Mouse (Mus musculus) kidney, postnatal 0 days (tissue): Measurements from ENCODE around the gene Tmem199. TPM values are rescaled to one million over a fixed set of nuclear protein-coding genes. Genes with fewer than 3 reads are reported as not detected.
A peak's percentile ranks its signal among the peaks of the same experiment; 100 is the strongest.

Experiments used
- ATAC-seq: fragments of 200-750 bp; cut with Nextera tagmentation; replicated peaks from 2 replicates; pipeline ENCODE4 v1.8.0; 2017; ENCODE audit warnings: low read depth, moderate number of reproducible peaks, moderate TSS enrichment, moderate library complexity; ENCODE audit not compliant: low FRiP score
- DNase-seq: peaks from one replicate; pipeline ENCODE4 v3.0.0-alpha.2; 2016; ENCODE audit warnings: low spot score
- H3K27ac ChIP-seq: fragments of 300-500 bp; sonication (generic); 2 replicates; pipeline ENCODE4 v1.5.1; 2014; ENCODE audit warnings: mild to moderate bottlenecking
- H3K27me3 ChIP-seq: fragments of 300-500 bp; sonication (generic); 2 replicates; pipeline ENCODE4 v1.6.1; 2014; ENCODE audit warnings: low read length, mixed read lengths; ENCODE audit not compliant: insufficient read depth
- H3K36me3 ChIP-seq: fragments of 300-500 bp; sonication (generic); 2 replicates; pipeline ENCODE4 v1.6.1; 2014; ENCODE audit warnings: low read length, mixed read lengths; ENCODE audit not compliant: insufficient read depth
- H3K4me1 ChIP-seq: fragments of 300-500 bp; sonication (generic); replicated peaks from 2 replicates; pipeline ENCODE4 v1.6.1; 2014; ENCODE audit warnings: antibody characterized with exemption, low read length, mixed read lengths; ENCODE audit not compliant: insufficient read depth
- H3K4me2 ChIP-seq: fragments of 300-500 bp; sonication (generic); 2 replicates; pipeline ENCODE4 v1.6.1; 2014; ENCODE audit warnings: mild to moderate bottlenecking, low read length, moderate library complexity, mixed read lengths
- H3K4me3 ChIP-seq: fragments of 300-500 bp; sonication (generic); replicated peaks from 2 replicates; pipeline ENCODE4 v1.5.1; 2014; ENCODE audit warnings: low read depth, low read length
- H3K9ac ChIP-seq: fragments of 300-500 bp; sonication (generic); 2 replicates; pipeline ENCODE4 v1.6.1; 2014; ENCODE audit warnings: low read depth, low read length
- H3K9me3 ChIP-seq: fragments of 300-500 bp; sonication (generic); replicated peaks from 2 replicates; pipeline ENCODE4 v1.6.1; 2016; ENCODE audit warnings: low read length, inconsistent platforms, mixed read lengths
- CTCF ChIP-seq: IDR thresholded peaks from 2 replicates; pipeline ENCODE4 v1.5.1; 2016; ENCODE audit warnings: antibody characterized with exemption, low read depth, mild to moderate bottlenecking, moderate library complexity
- WGBS: fragments of 180-500 bp; shearing (Covaris S2); extraction: QIAGEN DNeasy Blood & Tissue Kit; methylation state at CpG from one replicate; pipeline ENCODE4 v1.1.7; 2014; 5-methylcytosine and 5-hydroxymethylcytosine counted together
- polyA plus RNA-seq: library from polyadenylated mRNA; unstranded; fragments of >200 nt; fragmentation: Nextera tagmentation; extraction: Ambion mirVana; gene quantifications from 2 replicates; pipeline ENCODE4 v1.2.1, GENCODE M21; 2015

The Tmem199 gene
- polyA plus RNA-seq, 1 experiment from 2014 or later, result 56.0 TPM

DNA sequence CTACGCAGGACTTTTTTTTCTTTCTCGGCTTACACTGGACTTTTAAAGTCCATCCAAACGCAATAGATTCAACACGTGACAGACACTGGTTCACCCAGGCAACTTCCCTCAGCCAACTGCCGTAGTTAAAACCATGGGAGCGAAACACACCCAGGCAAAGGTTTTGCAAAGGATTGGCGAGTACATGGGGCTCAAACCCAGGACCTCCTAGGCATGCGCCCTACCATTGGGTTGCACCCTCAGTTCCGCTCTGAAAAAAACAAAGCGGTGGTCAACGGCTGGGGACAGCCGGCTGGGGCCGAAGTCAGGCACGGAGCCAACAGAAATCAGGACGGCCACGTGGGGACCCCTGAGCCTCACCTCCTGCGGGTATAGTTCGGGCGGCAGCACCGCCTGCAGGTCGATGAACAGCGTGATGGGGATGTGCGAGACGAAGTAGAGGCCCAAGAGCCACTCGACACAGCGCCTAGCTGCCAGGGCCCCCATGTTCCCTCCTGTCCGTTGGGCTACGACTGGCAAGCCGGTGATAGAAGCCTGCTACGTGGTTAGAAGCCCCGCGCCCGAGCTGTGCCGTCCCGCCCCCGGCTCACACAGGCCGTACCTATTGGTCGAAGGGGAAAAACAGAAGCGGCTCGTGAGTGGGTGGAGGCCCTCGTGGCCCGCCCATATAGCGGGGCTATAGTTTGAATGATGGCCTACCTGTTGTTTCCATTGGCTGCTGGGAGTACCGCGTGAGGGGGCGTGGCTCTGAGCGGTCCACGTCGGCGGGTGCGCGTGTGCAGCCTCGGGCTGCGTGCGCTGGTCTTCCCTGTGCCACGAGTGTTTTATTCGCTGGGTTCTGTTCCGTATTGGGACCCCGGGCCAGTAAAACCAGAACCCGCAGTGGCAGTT lies 38.4 kb upstream of the Tmem199 start, which contains the start of gene Tmem97:
Gene Tmem97, minus strand, starts transcription at position 610 of the 891 bp plus-strand sequence.
- no peaks in the 10 kb centered on the region for H3K27me3 ChIP-seq
- no peaks in the 10 kb centered on the region for H3K36me3 ChIP-seq
- DNase-seq, result peak; percentile 100
- peak within 1 kb of the TSS; percentile 74 for H3K27ac ChIP-seq
- peak within 1 kb of the TSS; percentile 53 for H3K4me3 ChIP-seq
- H3K4me1 ChIP-seq, result peaks cover 9% of the 10 kb centered on the region; the same call in 1 of the 2 replicates
- WGBS, result under 1% methylated on average over 60 of the region's 60 CpGs
- H3K4me2 ChIP-seq, result peak within 1 kb of the TSS; percentile 83
- H3K9me3 ChIP-seq, result no peaks in the 10 kb centered on the region
- peak within 1 kb of the TSS; percentile 57 for H3K9ac ChIP-seq
- ATAC-seq, result peak; percentile 99
- TF ChIP-seq CTCF, result peak; percentile 45

DNA sequence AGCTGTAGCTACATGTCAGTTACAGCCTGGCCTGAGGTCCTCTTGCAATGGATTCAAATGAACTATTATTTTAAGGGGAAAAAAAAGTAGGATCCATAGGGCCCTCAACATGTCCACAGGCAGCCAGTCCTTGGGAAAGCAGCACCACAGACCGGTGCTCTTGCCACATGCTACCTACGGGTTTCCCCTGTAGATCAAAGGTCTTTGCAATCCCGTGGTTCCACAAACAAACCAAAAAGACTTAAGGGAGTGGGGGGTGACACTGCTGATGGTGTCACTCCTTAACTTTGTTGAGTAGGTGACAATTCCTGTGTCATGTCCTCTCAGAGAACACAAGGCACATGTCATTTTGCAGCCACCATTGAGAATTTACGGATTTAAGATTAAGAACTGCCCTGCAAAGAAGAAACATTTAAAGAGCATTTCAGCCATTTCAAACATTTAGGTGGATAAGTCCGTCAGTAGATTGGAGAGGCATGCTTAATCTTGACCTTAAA lies 37.6 kb upstream of the Tmem199 start:
- 5% methylated on average over 5 of the region's 5 CpGs for WGBS
- H3K36me3 ChIP-seq, result no peaks in the 10 kb centered on the region
- DNase-seq, result no peak
- no peak overlapping the region for H3K27ac ChIP-seq
- H3K27me3 ChIP-seq, result no peaks in the 10 kb centered on the region
- H3K4me1 ChIP-seq, result peaks cover 9% of the 10 kb centered on the region; the same call in 1 of the 2 replicates
- no peaks in the 10 kb centered on the region for H3K9me3 ChIP-seq
- ATAC-seq, result no peak
- H3K9ac ChIP-seq, result no peak overlapping the region; the same call in 1 of the 2 replicates
- H3K4me3 ChIP-seq, result peak overlapping the region; percentile 53
- peak overlapping the region; percentile 83 for H3K4me2 ChIP-seq
- no peak for TF ChIP-seq CTCF

DNA sequence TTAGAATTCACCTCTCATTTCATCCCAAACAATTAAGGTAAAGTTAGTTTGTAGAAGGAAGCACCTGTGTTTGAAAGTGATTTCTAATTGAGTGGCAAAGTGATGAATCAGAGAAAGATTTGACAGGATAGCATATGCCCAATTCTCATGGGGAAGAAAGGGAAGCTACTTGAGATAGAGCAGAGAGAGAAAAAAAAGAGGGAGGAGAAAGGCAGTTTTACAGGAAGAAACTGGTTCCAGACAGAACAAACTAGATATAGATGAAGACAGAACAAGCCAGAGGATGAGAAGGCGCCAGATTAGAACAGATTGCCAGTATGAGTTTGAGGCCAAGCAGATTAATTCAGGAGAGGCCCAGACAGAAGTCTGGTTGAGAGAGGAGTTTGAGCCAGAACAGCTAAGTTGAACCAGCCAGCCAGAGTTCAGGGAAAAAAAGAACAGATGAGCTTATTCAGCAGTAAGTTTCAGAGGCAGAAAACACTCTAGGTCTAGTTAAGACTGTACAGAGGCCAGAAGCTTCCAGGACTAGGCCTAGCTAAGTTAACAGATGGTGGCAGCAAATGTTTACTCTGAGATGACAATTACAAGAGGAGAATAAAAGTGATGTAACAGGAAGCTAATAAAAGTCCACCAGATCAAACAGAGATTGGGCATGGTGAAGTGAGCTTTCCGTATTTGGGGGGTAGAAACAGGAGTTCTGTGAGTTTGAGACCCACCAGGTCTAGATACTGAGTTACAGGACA lies 35.9 kb upstream of the Tmem199 start:
- Histone ChIP-seq H3K9ac (no peak overlapping the region), H3K4me2 (no peak overlapping the region), H3K36me3 (peaks cover 6% of the 10 kb centered on the region; the same call in 1 of the 2 replicates), H3K27me3 (no peaks in the 10 kb centered on the region), H3K27ac (no peak overlapping the region), H3K4me3 (no peak overlapping the region), H3K9me3 (no peaks in the 10 kb centered on the region), H3K4me1 (peaks cover 9% of the 10 kb centered on the region; the same call in 1 of the 2 replicates)
- DNase-seq (no peak), ATAC-seq (no peak)
- no peak for TF ChIP-seq CTCF
- 83% methylated on average over 2 of the region's 2 CpGs for WGBS

DNA sequence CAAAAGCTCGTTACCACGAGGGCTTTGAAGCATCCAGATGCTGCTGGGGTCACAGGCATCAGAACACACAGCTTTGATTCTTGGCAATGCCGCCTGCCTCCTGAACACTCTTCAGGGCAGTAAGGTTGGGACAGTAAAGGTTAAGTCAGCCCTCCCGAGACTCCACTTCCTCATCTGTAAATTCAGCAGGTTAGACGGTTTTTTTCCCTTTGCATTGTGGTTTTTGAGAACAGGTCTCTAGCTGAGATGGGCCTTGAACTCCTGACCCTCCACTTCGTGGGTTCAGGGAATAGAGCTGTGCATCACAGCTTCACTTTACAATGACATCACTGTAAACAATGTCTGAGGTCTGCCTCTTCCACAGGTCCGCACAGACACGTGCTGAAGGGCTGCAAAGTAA lies 33.2 kb upstream of the Tmem199 start:
- ATAC-seq (no peak), DNase-seq (no peak)
- WGBS, result 66% methylated on average over 8 of the region's 8 CpGs
- H3K4me3 ChIP-seq, result no peak overlapping the region
- H3K36me3 ChIP-seq, result peaks cover 15% of the 10 kb centered on the region; the same call in 1 of the 2 replicates
- no peak overlapping the region for H3K4me2 ChIP-seq
- no peak for TF ChIP-seq CTCF
- H3K9ac ChIP-seq, result no peak overlapping the region
- H3K27ac ChIP-seq, result no peak overlapping the region
- peaks cover 9% of the 10 kb centered on the region; the same call in 1 of the 2 replicates for H3K4me1 ChIP-seq
- no peaks in the 10 kb centered on the region for H3K27me3 ChIP-seq
- H3K9me3 ChIP-seq, result no peaks in the 10 kb centered on the region

DNA sequence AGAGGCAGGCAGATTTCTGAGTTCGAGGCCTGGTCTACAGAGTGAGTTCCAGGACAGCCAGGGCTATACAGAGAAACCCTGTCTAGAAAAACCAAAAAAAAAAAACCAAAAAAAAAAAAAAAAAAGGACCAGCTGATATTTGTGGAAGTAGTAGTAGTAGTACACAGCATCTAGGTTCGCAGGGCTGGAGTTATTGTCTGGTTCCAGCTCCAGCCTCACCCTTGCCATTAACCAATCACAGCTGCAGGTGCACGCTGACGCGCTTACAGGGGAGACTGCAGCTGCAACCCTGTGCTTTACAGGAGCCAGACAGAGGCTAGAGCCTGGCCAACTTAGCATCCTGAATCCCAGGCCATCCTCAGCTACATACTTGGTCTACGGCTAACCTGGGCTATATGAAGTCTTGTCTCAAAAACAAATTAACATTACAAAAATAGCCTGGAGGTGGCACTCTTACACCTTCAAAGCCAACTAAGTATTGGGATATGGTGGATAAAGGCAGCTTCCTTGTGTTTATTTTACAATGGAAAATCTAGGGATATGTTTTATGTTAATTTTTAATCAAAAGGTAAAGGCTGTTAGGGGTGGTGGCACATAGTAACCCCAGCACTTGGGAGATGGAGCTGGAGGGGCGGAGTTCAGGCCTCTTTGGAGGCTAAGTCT lies 32.6 kb upstream of the Tmem199 start:
- no peak overlapping the region for H3K9ac ChIP-seq
- H3K27me3 ChIP-seq, result no peaks in the 10 kb centered on the region
- no peaks in the 10 kb centered on the region for H3K9me3 ChIP-seq
- peaks cover 15% of the 10 kb centered on the region; the same call in 1 of the 2 replicates for H3K36me3 ChIP-seq
- ATAC-seq (no peak), DNase-seq (no peak)
- 95% methylated on average over 7 of the region's 7 CpGs for WGBS
- no peak overlapping the region for H3K4me2 ChIP-seq
- peaks cover 7% of the 10 kb centered on the region; the same call in 1 of the 2 replicates for H3K4me1 ChIP-seq
- peak; percentile 42; the same call in 1 of the 2 replicates for TF ChIP-seq CTCF
- H3K27ac ChIP-seq, result no peak overlapping the region
- no peak overlapping the region for H3K4me3 ChIP-seq
